Mouse (Mus musculus): Measurements from ENCODE around the gene Olfr981.

- TF ChIP-seq CTCF (IDR thresholded peaks at IDR 0.05; ENCODE audit: low read depth) (no peak), EP300 (optimal IDR thresholded peaks at IDR 0.05) (no peak)
Measured at GRCm38 (mm10) chr9:40009482-40009881, 11.8 kb upstream of the Olfr981 start, which contains the start of gene Olfr980.

Data from stomach, postnatal 0 days (tissue).